Mouse (Mus musculus): Measurements from ENCODE around the gene 1700015G11Rik. TPM values are rescaled to one million over a fixed set of nuclear protein-coding genes. Genes with fewer than 3 reads are reported as not detected.

The 1700015G11Rik gene
- polyA plus RNA-seq (2015; fragmentation: Nextera tagmentation; extraction: Ambion mirVana) = not detected in 2 replicates

- Histone ChIP-seq H3K27ac (ENCODE audit: low read length) (no peak within 1 kb of the TSS), H3K4me1 (replicated peaks; ENCODE audit: control insufficient read depth, insufficient read depth, low read length) (no peaks in the 10 kb centered on the region), H3K9me3 (ENCODE audit: control insufficient read depth, low read length) (no peaks in the 10 kb centered on the region), H3K9ac (ENCODE audit: low read length) (no peak within 1 kb of the TSS), H3K4me2 (ENCODE audit: low read depth, low read length) (no peak within 1 kb of the TSS), H3K4me3 (ENCODE audit: low read length) (no peak within 1 kb of the TSS), H3K27me3 (ENCODE audit: control insufficient read depth, insufficient read depth, low read depth, low read length) (no peaks in the 10 kb centered on the region), H3K36me3 (ENCODE audit: control insufficient read depth, insufficient read depth, low read length) (no peaks in the 10 kb centered on the region)
- WGBS = 77% methylated on average over 3 of the region's 3 CpGs
- no peak for ATAC-seq (ENCODE audit: low read depth)
Observed at GRCm38 (mm10) chr7:52015628-52016027, at the start of gene 1700015G11Rik. Gene 1700015G11Rik, minus strand, starts transcription at chr7:52015728.

GRCm38 (mm10) chr7:52056954-52057353 lies 41.4 kb upstream of the 1700015G11Rik start:
- H3K36me3 ChIP-seq (ENCODE audit: control insufficient read depth, insufficient read depth, low read length) = no peaks in the 10 kb centered on the region
- no peaks in the 10 kb centered on the region for H3K9me3 ChIP-seq (ENCODE audit: control insufficient read depth, low read length)
- H3K4me3 ChIP-seq (ENCODE audit: low read length) = no peak overlapping the region
- no peak for ATAC-seq (ENCODE audit: low read depth)
- WGBS = 66% methylated on average over 2 of the region's 2 CpGs
- H3K9ac ChIP-seq (ENCODE audit: low read length) = no peak overlapping the region
- H3K4me2 ChIP-seq (ENCODE audit: low read depth, low read length) = no peak overlapping the region
- no peaks in the 10 kb centered on the region for H3K4me1 ChIP-seq (replicated peaks; ENCODE audit: control insufficient read depth, insufficient read depth, low read length)
- H3K27me3 ChIP-seq (ENCODE audit: control insufficient read depth, insufficient read depth, low read depth, low read length) = no peaks in the 10 kb centered on the region
- H3K27ac ChIP-seq (ENCODE audit: low read length) = no peak overlapping the region

DNA sequence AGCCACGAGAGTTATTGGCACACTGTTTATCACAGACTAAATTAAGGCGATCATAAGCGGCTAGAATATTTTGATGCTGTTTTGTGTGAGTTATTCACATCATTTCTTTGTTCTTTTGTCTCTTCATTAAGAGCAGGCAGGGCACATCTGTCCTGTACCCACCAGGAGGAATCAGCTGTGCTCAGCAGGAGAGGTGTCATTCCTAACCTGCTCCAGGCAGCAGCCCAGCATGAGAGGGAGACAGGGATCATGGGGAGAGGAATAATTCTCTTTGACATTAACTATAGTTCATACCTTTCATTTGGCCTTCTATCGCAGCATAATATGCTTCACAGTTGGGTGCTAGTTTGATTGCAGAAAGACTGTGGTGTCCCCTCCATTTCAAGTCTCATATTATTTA lies 40.7 kb upstream of the 1700015G11Rik start:
- Histone ChIP-seq H3K36me3 (ENCODE audit: control insufficient read depth, insufficient read depth, low read length) (no peaks in the 10 kb centered on the region), H3K27me3 (ENCODE audit: control insufficient read depth, insufficient read depth, low read depth, low read length) (no peaks in the 10 kb centered on the region), H3K9me3 (ENCODE audit: control insufficient read depth, low read length) (no peaks in the 10 kb centered on the region), H3K27ac (ENCODE audit: low read length) (no peak overlapping the region), H3K4me1 (replicated peaks; ENCODE audit: control insufficient read depth, insufficient read depth, low read length) (no peaks in the 10 kb centered on the region), H3K4me3 (ENCODE audit: low read length) (no peak overlapping the region), H3K9ac (ENCODE audit: low read length) (no peak overlapping the region), H3K4me2 (ENCODE audit: low read depth, low read length) (no peak overlapping the region)
- ATAC-seq (ENCODE audit: low read depth) = no peak
- 49% methylated on average over 4 of the region's 4 CpGs for WGBS

- H3K36me3 ChIP-seq (ENCODE audit: control insufficient read depth, insufficient read depth, low read length) = no peaks in the 10 kb centered on the region
- ATAC-seq (ENCODE audit: low read depth) = peak; percentile 38; the same call in 1 of the 2 replicates
- no peak overlapping the region for H3K9ac ChIP-seq (ENCODE audit: low read length)
- no peaks in the 10 kb centered on the region for H3K4me1 ChIP-seq (replicated peaks; ENCODE audit: control insufficient read depth, insufficient read depth, low read length)
- WGBS = 42% methylated on average over 2 of the region's 2 CpGs
- H3K27ac ChIP-seq (ENCODE audit: low read length) = no peak overlapping the region
- H3K27me3 ChIP-seq (ENCODE audit: control insufficient read depth, insufficient read depth, low read depth, low read length) = no peaks in the 10 kb centered on the region
- H3K9me3 ChIP-seq (ENCODE audit: control insufficient read depth, low read length) = no peaks in the 10 kb centered on the region
- H3K4me2 ChIP-seq (ENCODE audit: low read depth, low read length) = no peak overlapping the region
- H3K4me3 ChIP-seq (ENCODE audit: low read length) = no peak overlapping the region
Observed at GRCm38 (mm10) chr7:52055831-52056230, 40.3 kb upstream of the 1700015G11Rik start.

GRCm38 (mm10) chr7:52037600-52038582 lies 22.4 kb upstream of the 1700015G11Rik start:
- Histone ChIP-seq H3K27ac (ENCODE audit: low read length) (no peak overlapping the region), H3K9me3 (ENCODE audit: control insufficient read depth, low read length) (no peaks in the 10 kb centered on the region), H3K4me1 (replicated peaks; ENCODE audit: control insufficient read depth, insufficient read depth, low read length) (no peaks in the 10 kb centered on the region), H3K36me3 (ENCODE audit: control insufficient read depth, insufficient read depth, low read length) (no peaks in the 10 kb centered on the region), H3K4me3 (ENCODE audit: low read length) (no peak overlapping the region), H3K27me3 (ENCODE audit: control insufficient read depth, insufficient read depth, low read depth, low read length) (no peaks in the 10 kb centered on the region), H3K4me2 (ENCODE audit: low read depth, low read length) (no peak overlapping the region), H3K9ac (ENCODE audit: low read length) (no peak overlapping the region)
- no peak for ATAC-seq (ENCODE audit: low read depth)
- 45% methylated on average over 8 of the region's 8 CpGs for WGBS

- Histone ChIP-seq H3K27me3 (ENCODE audit: control insufficient read depth, insufficient read depth, low read depth, low read length) (no peaks in the 10 kb centered on the region), H3K4me2 (ENCODE audit: low read depth, low read length) (no peak overlapping the region), H3K27ac (ENCODE audit: low read length) (no peak overlapping the region), H3K36me3 (ENCODE audit: control insufficient read depth, insufficient read depth, low read length) (no peaks in the 10 kb centered on the region), H3K9ac (ENCODE audit: low read length) (no peak overlapping the region), H3K9me3 (ENCODE audit: control insufficient read depth, low read length) (no peaks in the 10 kb centered on the region), H3K4me1 (replicated peaks; ENCODE audit: control insufficient read depth, insufficient read depth, low read length) (no peaks in the 10 kb centered on the region), H3K4me3 (ENCODE audit: low read length) (no peak overlapping the region)
- ATAC-seq (ENCODE audit: low read depth) = no peak
- 74% methylated on average over 5 of the region's 5 CpGs for WGBS
Observed at GRCm38 (mm10) chr7:52024050-52024626, 8.6 kb upstream of the 1700015G11Rik start.

GRCm38 (mm10) chr7:52022039-52022438 lies 6.5 kb upstream of the 1700015G11Rik start:
- Histone ChIP-seq H3K9me3 (ENCODE audit: control insufficient read depth, low read length) (no peaks in the 10 kb centered on the region), H3K36me3 (ENCODE audit: control insufficient read depth, insufficient read depth, low read length) (no peaks in the 10 kb centered on the region), H3K4me3 (ENCODE audit: low read length) (no peak overlapping the region), H3K4me1 (replicated peaks; ENCODE audit: control insufficient read depth, insufficient read depth, low read length) (no peaks in the 10 kb centered on the region), H3K4me2 (ENCODE audit: low read depth, low read length) (no peak overlapping the region), H3K27ac (ENCODE audit: low read length) (no peak overlapping the region), H3K9ac (ENCODE audit: low read length) (no peak overlapping the region), H3K27me3 (ENCODE audit: control insufficient read depth, insufficient read depth, low read depth, low read length) (no peaks in the 10 kb centered on the region)
- WGBS = 59% methylated on average over 4 of the region's 4 CpGs
- ATAC-seq (ENCODE audit: low read depth) = no peak

DNA sequence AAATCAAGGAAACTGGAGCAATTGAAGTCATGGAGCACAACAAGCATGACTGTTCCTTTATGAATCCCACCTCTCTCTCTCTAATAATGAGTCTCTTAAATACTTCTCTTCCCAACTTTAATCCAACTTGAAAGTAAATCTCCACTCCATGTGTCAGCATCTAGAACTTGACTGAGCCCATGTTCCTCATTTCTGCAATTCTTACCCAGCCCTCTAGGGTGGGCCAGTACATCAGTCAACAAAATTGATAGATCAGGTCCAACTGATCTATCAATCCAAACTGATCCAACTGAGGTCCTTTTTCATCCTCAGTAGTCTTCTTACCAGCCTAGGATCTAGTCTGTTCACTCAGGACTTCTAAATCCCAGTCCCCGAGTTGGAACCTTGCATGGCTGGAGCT lies 348 bp downstream of the 1700015G11Rik start:
- H3K9ac ChIP-seq (ENCODE audit: low read length) = no peak overlapping the region
- WGBS = 74% methylated on average over 1 of the region's 1 CpGs
- H3K27ac ChIP-seq (ENCODE audit: low read length) = no peak overlapping the region
- H3K36me3 ChIP-seq (ENCODE audit: control insufficient read depth, insufficient read depth, low read length) = no peaks in the 10 kb centered on the region
- H3K4me1 ChIP-seq (replicated peaks; ENCODE audit: control insufficient read depth, insufficient read depth, low read length) = no peaks in the 10 kb centered on the region
- H3K4me3 ChIP-seq (ENCODE audit: low read length) = no peak overlapping the region
- H3K27me3 ChIP-seq (ENCODE audit: control insufficient read depth, insufficient read depth, low read depth, low read length) = no peaks in the 10 kb centered on the region
- no peak overlapping the region for H3K4me2 ChIP-seq (ENCODE audit: low read depth, low read length)
- no peak for ATAC-seq (ENCODE audit: low read depth)
- no peaks in the 10 kb centered on the region for H3K9me3 ChIP-seq (ENCODE audit: control insufficient read depth, low read length)

DNA sequence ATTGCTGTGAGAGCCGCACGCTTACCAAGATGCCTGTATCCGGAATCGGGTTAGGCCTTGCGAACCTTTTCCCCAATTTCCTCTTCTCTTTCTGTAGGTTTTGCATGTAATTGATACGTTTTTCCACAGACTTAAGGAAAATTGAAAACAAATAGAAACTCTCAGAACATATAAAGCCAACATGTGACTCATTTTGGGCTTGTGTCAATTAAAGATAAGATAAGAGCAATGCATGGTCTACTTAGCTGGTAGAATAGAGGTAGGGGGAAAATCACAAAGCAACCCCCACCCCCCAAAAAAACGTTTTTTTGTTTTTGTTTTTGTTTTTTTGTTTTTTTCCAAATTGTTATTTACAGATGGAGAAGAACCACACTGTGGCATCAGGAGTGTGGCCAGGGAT lies 2.1 kb downstream of the 1700015G11Rik start:
- H3K27me3 ChIP-seq (ENCODE audit: control insufficient read depth, insufficient read depth, low read depth, low read length) = no peaks in the 10 kb centered on the region
- H3K4me1 ChIP-seq (replicated peaks; ENCODE audit: control insufficient read depth, insufficient read depth, low read length) = no peaks in the 10 kb centered on the region
- 69% methylated on average over 7 of the region's 7 CpGs for WGBS
- H3K36me3 ChIP-seq (ENCODE audit: control insufficient read depth, insufficient read depth, low read length) = no peaks in the 10 kb centered on the region
- no peak overlapping the region for H3K9ac ChIP-seq (ENCODE audit: low read length)
- H3K4me2 ChIP-seq (ENCODE audit: low read depth, low read length) = no peak overlapping the region
- ATAC-seq (ENCODE audit: low read depth) = no peak
- no peak overlapping the region for H3K4me3 ChIP-seq (ENCODE audit: low read length)
- H3K27ac ChIP-seq (ENCODE audit: low read length) = no peak overlapping the region
- H3K9me3 ChIP-seq (ENCODE audit: control insufficient read depth, low read length) = no peaks in the 10 kb centered on the region

Data from lung, embryonic 16.5 days (tissue).